Mouse (Mus musculus) heart, embryonic 14.5 days (tissue): ENCODE measurements at regions not wholly inside any gene's neighbourhood (a gene's known extent, or its start where the extent isn't known, plus 50 kb on each side); places are given as distances from the start of the nearest gene placed in this dataset.

Experiments
- ATAC-seq: fragments of 200-750 bp; cut with Nextera tagmentation; 2 replicates; pipeline ENCODE4 v1.8.0; 2017; ENCODE audit warnings: low read depth, moderate TSS enrichment; ENCODE audit not compliant: insufficient number of reproducible peaks, insufficient read depth, low FRiP score
- H3K27ac ChIP-seq, 2 experiments: fragments of 200-500 bp in 1 of 2; fragments of 300-500 bp in 1 of 2; sonication (generic) in 1 of 2; replicated peaks in 1 of 2; 2 replicates each; pipeline ENCODE4 v1.5.1; 2012 to 2014; ENCODE audit warnings: low read depth in 2 of 2, low read length in 2 of 2, control low read depth in 1 of 2, mild to moderate bottlenecking in 1 of 2, mixed read lengths in 1 of 2; ENCODE audit not compliant: control insufficient read depth in 1 of 2, insufficient read depth in 1 of 2
- H3K27me3 ChIP-seq: fragments of 300-500 bp; sonication (generic); 2 replicates; pipeline ENCODE4 v1.6.1; 2014; ENCODE audit warnings: mild to moderate bottlenecking, low read length, control low read depth; ENCODE audit not compliant: control insufficient read depth, insufficient read depth
- H3K36me3 ChIP-seq: fragments of 300-500 bp; sonication (generic); 2 replicates; pipeline ENCODE4 v1.6.1; 2014; ENCODE audit warnings: mild to moderate bottlenecking, control low read depth, low read length, mixed read lengths; ENCODE audit not compliant: control insufficient read depth, insufficient read depth
- H3K4me1 ChIP-seq, 2 experiments: fragments of 200-500 bp in 1 of 2; fragments of 300-500 bp in 1 of 2; sonication (generic) in 1 of 2; 2 replicates each; pipeline ENCODE4 v1.6.1; 2012 to 2014; ENCODE audit warnings: low read length in 2 of 2, control low read depth in 1 of 2, mixed read lengths in 1 of 2; ENCODE audit not compliant: control insufficient read depth in 2 of 2, insufficient read depth in 2 of 2
- H3K4me2 ChIP-seq: fragments of 300-500 bp; sonication (generic); 2 replicates; pipeline ENCODE4 v1.6.1; 2014; ENCODE audit warnings: mild to moderate bottlenecking, low read length
- H3K4me3 ChIP-seq, 2 experiments: fragments of 200-500 bp in 1 of 2; fragments of 300-500 bp in 1 of 2; sonication (generic) in 1 of 2; 2 replicates each; pipeline ENCODE4 v1.5.1; 2012 to 2014; ENCODE audit warnings: low read length in 2 of 2, mild to moderate bottlenecking in 2 of 2, control low read depth in 1 of 2, low read depth in 1 of 2, moderate library complexity in 1 of 2; ENCODE audit not compliant: control insufficient read depth in 1 of 2, insufficient read depth in 1 of 2
- H3K9ac ChIP-seq: fragments of 300-500 bp; sonication (generic); 2 replicates; pipeline ENCODE4 v1.6.1; 2014; ENCODE audit warnings: mild to moderate bottlenecking, low read length
- H3K9me3 ChIP-seq: fragments of 300-500 bp; sonication (generic); 2 replicates; pipeline ENCODE4 v1.6.1; 2016; ENCODE audit warnings: low read length, control low read depth; ENCODE audit not compliant: control insufficient read depth
- WGBS: fragments of 180-500 bp; shearing (Covaris S2); extraction: QIAGEN DNeasy Blood & Tissue Kit; methylation state at CpG from one replicate; pipeline ENCODE4 v1.1.7; 2014; 5-methylcytosine and 5-hydroxymethylcytosine counted together

- no peaks in the 10 kb centered on the region for H3K36me3 ChIP-seq
- WGBS, result 87% methylated on average over 4 of the region's 4 CpGs
- no peaks in the 10 kb centered on the region for H3K9me3 ChIP-seq
- H3K4me3 ChIP-seq, result no peak overlapping the region
- no peaks in the 10 kb centered on the region for H3K4me1 ChIP-seq
- no peak overlapping the region for H3K27ac ChIP-seq
- no peak overlapping the region for H3K9ac ChIP-seq
- no peaks in the 10 kb centered on the region for H3K27me3 ChIP-seq
- no peak for ATAC-seq
- H3K4me2 ChIP-seq, result no peak overlapping the region
These were observed 247.4 kb downstream of the Epha4 start for GRCm38 (mm10) chr1:77267311-77268003.

- ATAC-seq, result no peak
- H3K27me3 ChIP-seq, result no peaks in the 10 kb centered on the region
- no peak overlapping the region for H3K27ac ChIP-seq
- no peak overlapping the region for H3K4me2 ChIP-seq
- H3K4me3 ChIP-seq, result no peak overlapping the region
- H3K36me3 ChIP-seq, result no peaks in the 10 kb centered on the region
- H3K4me1 ChIP-seq, result no peaks in the 10 kb centered on the region
- 84% methylated on average over 9 of the region's 9 CpGs for WGBS
- H3K9ac ChIP-seq, result no peak overlapping the region
- no peaks in the 10 kb centered on the region for H3K9me3 ChIP-seq
These were observed 239.6 kb downstream of the Epha4 start for GRCm38 (mm10) chr1:77275297-77275696.

GRCm38 (mm10) chr1:77279566-77279965 lies 235.3 kb downstream of the Epha4 start:
- Histone ChIP-seq H3K4me3 (no peak overlapping the region), H3K4me1 (peaks cover 2% of the 10 kb centered on the region in 2 experiments; a peak in 1 of 4 replicates), H3K9me3 (no peaks in the 10 kb centered on the region), H3K4me2 (no peak overlapping the region), H3K27ac (no peak overlapping the region), H3K36me3 (no peaks in the 10 kb centered on the region), H3K9ac (no peak overlapping the region), H3K27me3 (no peaks in the 10 kb centered on the region)
- no peak for ATAC-seq
- WGBS, result 85% methylated on average over 7 of the region's 7 CpGs

- H3K4me2 ChIP-seq, result no peak overlapping the region
- ATAC-seq, result no peak
- H3K9ac ChIP-seq, result no peak overlapping the region
- no peaks in the 10 kb centered on the region for H3K9me3 ChIP-seq
- peaks cover 2% of the 10 kb centered on the region in 2 experiments; a peak in 1 of 4 replicates for H3K4me1 ChIP-seq
- WGBS, result 83% methylated on average over 11 of the region's 11 CpGs
- no peaks in the 10 kb centered on the region for H3K27me3 ChIP-seq
- H3K36me3 ChIP-seq, result no peaks in the 10 kb centered on the region
- H3K4me3 ChIP-seq, result no peak overlapping the region
- H3K27ac ChIP-seq, result no peak overlapping the region
These were observed 234.4 kb downstream of the Epha4 start for GRCm38 (mm10) chr1:77280373-77281038.

- ATAC-seq, result no peak
- 62% methylated on average over 4 of the region's 4 CpGs for WGBS
These were observed 233.1 kb downstream of the Epha4 start for GRCm38 (mm10) chr1:77281741-77282140.

GRCm38 (mm10) chr1:77298713-77299132 lies 216.2 kb downstream of the Epha4 start:
- Histone ChIP-seq H3K9ac (no peak overlapping the region), H3K27ac (no peak overlapping the region), H3K36me3 (no peaks in the 10 kb centered on the region), H3K9me3 (no peaks in the 10 kb centered on the region), H3K4me3 (no peak overlapping the region), H3K27me3 (no peaks in the 10 kb centered on the region), H3K4me2 (no peak overlapping the region), H3K4me1 (no peaks in the 10 kb centered on the region)
- WGBS, result 47% methylated on average over 4 of the region's 4 CpGs
- ATAC-seq, result no peak

More at GRCm38 (mm10) chr1:77281741-77282140, 233.1 kb downstream of the Epha4 start:
- no peaks in the 10 kb centered on the region for H3K9me3 ChIP-seq
- H3K9ac ChIP-seq, result no peak overlapping the region
- no peaks in the 10 kb centered on the region for H3K27me3 ChIP-seq
- H3K4me2 ChIP-seq, result no peak overlapping the region
- no peaks in the 10 kb centered on the region for H3K36me3 ChIP-seq
- peaks cover 2% of the 10 kb centered on the region in 2 experiments; a peak in 1 of 4 replicates for H3K4me1 ChIP-seq
- H3K27ac ChIP-seq, result no peak overlapping the region
- H3K4me3 ChIP-seq, result no peak overlapping the region

- H3K4me2 ChIP-seq, result no peak overlapping the region
- no peak for ATAC-seq
- WGBS, result 38% methylated on average over 2 of the region's 2 CpGs
These were observed 214.1 kb downstream of the Epha4 start for GRCm38 (mm10) chr1:77300806-77301205.

More at GRCm38 (mm10) chr1:77300806-77301205, 214.1 kb downstream of the Epha4 start:
- Histone ChIP-seq H3K9me3 (no peaks in the 10 kb centered on the region), H3K27ac (no peak overlapping the region), H3K27me3 (no peaks in the 10 kb centered on the region), H3K4me1 (no peaks in the 10 kb centered on the region), H3K36me3 (no peaks in the 10 kb centered on the region), H3K9ac (no peak overlapping the region), H3K4me3 (no peak overlapping the region)
